Mouse (Mus musculus): ENCODE results near the gene Cacna1a. TPM values are rescaled to one million over a fixed set of nuclear protein-coding genes. Genes with fewer than 3 reads are reported as not detected.

Cacna1a gene
- polyA plus RNA-seq (2012), result 50.9 and 74.9 TPM in 2 replicates

DNA sequence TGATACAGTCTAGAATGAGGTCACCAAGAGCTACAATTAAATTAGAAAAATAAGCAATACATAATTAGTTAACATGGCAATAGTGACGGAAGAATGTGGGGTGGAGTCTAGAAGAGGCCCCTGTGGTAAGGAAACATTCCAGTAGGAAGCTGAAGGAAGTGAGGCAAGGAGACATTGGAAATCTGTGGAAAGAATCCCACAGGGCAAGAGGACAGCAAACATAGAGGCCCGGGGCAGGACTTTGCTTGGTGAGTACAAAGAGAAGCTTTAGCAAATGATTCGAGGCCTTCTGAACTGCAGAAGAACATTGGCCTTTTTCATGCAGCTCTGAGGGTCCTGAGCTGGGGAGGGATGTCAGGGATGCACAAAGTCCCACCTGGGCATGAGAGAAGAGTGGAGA, at the start of gene Cacna1a:
TSS of gene Cacna1a (plus strand) at position 166 of the 400 bp plus-strand sequence.
- no peak for TF ChIP-seq GATA1 (IDR thresholded peaks at IDR 0.05; ENCODE audit: low read length)

DNA sequence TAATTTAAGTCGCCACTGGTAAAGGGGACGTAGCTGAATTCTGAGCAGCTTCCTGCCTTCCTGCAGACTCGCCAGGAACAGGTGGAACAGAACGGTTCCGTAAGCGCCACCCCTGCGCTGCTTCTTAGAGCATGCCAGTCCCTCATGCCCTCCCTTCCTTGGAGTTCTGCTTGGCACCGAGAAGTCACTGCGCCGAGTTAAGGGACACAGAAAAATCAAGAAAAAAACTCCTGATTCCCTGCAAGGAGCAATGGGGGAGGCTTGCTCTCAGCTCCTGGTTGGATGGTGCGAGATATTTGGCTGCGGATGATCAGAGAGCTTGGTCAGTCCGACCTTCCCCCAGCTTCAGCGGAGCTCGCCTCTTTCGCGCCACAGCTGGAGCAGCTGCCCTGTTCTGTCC, 49.7 kb upstream of the Cacna1a start:
- no peak for TF ChIP-seq GATA1 (IDR thresholded peaks at IDR 0.05; ENCODE audit: low read length)

- no peak for TF ChIP-seq GATA1 (IDR thresholded peaks at IDR 0.05; ENCODE audit: low read length)
Measured at GRCm38 (mm10) chr8:84339320-84339719, 48.9 kb upstream of the Cacna1a start.

GRCm38 (mm10) chr8:84339867-84340266, 48.4 kb upstream of the Cacna1a start:
- TF ChIP-seq GATA1 (IDR thresholded peaks at IDR 0.05; ENCODE audit: low read length), result no peak

DNA sequence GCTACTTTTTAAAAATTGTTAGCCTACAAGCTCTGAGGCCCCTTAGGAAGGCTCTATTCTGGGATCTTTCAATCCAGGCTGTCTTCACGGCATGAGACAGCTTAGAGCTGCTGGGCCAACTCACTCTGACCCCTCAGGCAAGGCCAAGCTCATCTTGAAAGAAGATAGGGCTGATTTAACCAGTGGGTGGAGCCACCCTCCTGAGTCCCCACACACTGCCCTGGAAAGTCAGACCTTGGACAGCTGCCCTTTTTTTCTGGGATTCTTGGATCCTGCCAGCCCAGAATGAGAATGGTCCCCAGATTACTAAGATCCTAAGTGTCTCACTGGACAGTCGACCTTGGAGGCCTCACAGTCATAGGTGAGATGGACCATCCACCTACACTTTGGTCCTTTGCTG, 47.6 kb upstream of the Cacna1a start:
- TF ChIP-seq GATA1 (IDR thresholded peaks at IDR 0.05; ENCODE audit: low read length), result no peak

GRCm38 (mm10) chr8:84345493-84345892, 42.7 kb upstream of the Cacna1a start:
- TF ChIP-seq GATA1 (IDR thresholded peaks at IDR 0.05; ENCODE audit: low read length), result no peak

DNA sequence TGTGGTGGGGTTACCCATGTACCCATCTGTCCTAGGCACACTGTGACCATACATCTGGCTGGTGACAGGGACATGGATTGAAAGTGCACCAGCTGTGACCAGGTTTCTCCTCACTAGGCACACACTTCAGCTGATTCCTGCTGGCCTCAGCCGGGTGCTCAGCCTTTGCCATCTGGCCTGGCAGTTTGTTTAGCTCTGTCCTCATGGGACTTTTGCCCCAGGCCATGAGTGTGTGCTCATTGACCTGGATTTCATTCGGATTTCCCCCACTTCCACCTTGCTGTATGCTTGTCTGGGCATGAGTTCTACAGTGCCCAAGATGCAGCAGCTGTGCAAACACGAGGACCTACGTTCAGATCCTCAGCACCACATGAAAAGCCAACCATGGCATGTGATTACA, 41.8 kb upstream of the Cacna1a start:
- TF ChIP-seq GATA1 (IDR thresholded peaks at IDR 0.05; ENCODE audit: low read length), result no peak

- no peak for TF ChIP-seq GATA1 (IDR thresholded peaks at IDR 0.05; ENCODE audit: low read length)
Measured at GRCm38 (mm10) chr8:84349526-84349925, 38.7 kb upstream of the Cacna1a start.

GRCm38 (mm10) chr8:84350960-84351359, 37.3 kb upstream of the Cacna1a start:
- TF ChIP-seq GATA1 (IDR thresholded peaks at IDR 0.05; ENCODE audit: low read length), result no peak

DNA sequence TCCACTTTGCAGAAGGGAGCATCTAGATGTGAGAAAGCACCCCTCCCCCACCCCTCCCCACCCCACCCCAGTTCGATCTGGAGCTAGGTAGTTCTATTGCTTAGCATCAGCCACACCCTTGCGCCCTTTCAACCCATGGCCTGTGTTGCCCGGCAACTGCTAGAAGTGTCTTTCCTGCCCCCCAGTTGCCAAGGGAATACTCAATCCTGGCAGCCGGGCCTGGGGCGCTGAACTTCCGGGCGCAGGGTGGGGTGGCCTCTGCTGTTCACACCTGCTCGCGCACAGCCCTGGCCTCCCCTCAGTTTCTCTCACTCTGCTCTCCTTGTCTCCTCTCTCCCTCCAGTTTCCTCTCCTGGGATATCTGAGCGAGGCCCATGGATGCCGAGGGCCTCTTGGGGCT, 31.8 kb upstream of the Cacna1a start:
- no peak for TF ChIP-seq GATA1 (IDR thresholded peaks at IDR 0.05; ENCODE audit: low read length)

GRCm38 (mm10) chr8:84357631-84358371, 30.4 kb upstream of the Cacna1a start:
- no peak for TF ChIP-seq GATA1 (IDR thresholded peaks at IDR 0.05; ENCODE audit: low read length)

DNA sequence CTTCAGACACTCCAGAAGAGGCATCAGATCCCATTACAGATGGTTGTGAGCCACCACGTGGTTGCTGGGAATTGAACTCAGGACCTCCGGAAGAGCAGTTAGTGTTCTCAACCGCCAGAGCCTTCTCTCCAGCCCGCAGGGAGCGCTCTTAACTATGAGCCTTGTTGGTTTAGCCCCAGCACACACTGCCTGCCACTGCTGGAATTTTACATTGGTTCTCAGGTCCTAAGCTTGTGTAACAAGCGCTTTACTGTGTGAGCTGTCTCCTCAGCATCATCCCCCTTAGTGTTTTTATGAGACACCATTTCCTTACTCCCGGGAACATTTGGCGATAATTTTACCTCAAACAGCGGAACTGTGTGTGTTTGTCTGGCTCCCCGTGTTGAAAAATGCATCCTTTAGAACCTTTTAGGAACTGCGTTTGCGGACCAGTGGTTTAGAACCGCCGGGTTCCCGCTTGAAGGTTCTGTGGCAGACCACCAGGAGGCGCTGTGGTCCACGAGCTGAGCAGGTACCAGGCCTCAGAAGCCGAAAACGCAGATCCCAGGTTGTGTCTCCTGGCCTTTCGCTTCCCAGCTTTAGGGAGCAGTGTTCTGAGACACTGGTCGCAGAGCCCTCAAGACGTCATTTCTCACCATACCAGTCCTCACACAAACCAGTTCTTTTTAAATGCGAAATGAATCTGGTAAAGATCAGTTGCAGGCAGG, 24.7 kb upstream of the Cacna1a start:
- no peak for TF ChIP-seq GATA1 (IDR thresholded peaks at IDR 0.05; ENCODE audit: low read length)

DNA sequence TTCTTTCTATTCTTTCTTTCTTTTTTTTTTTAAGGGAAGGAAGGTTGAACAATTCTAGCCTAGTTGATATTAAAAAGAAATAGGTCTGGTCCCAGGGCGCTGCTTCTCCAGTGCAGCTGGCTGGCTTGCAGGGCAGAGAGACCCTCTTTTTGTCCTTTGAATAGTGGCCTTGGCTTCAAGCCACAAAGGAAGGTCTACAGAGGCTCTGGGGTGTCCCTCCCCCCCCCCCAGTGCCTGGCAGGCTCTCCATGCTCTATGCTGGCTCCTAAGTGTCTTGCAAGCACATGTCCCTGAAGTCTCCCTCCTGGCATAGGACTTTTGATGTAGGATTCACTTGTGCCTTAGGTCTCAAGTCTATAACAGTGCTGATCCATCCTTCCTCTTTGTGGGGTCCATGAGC, 23.0 kb upstream of the Cacna1a start:
- TF ChIP-seq GATA1 (IDR thresholded peaks at IDR 0.05; ENCODE audit: low read length), result no peak

GRCm38 (mm10) chr8:84370972-84371371, 17.3 kb upstream of the Cacna1a start:
- TF ChIP-seq GATA1 (IDR thresholded peaks at IDR 0.05; ENCODE audit: low read length), result no peak

DNA sequence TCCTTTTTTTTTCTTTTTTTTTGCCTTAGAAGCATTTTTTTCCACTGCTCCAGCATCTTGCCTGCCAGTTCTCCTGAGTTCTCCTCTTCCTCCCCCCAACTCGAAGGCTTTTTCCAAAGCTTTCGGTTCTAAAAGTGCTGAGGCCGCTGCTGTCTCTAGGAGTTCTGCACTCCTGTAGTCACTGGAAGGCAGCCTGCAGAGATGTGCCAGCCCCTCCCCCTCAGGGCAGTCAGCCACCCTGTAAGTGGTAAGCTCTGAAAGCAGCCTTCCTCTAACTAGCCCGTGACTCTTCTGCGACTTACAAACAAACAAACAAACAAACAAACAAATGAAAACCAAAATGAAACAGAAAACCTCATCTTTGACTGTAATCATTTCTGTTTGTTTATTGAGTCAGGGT, 13.2 kb upstream of the Cacna1a start:
- TF ChIP-seq GATA1 (IDR thresholded peaks at IDR 0.05; ENCODE audit: low read length), result no peak

- no peak for TF ChIP-seq GATA1 (IDR thresholded peaks at IDR 0.05; ENCODE audit: low read length)
Measured at GRCm38 (mm10) chr8:84375803-84376202, 12.4 kb upstream of the Cacna1a start.

DNA sequence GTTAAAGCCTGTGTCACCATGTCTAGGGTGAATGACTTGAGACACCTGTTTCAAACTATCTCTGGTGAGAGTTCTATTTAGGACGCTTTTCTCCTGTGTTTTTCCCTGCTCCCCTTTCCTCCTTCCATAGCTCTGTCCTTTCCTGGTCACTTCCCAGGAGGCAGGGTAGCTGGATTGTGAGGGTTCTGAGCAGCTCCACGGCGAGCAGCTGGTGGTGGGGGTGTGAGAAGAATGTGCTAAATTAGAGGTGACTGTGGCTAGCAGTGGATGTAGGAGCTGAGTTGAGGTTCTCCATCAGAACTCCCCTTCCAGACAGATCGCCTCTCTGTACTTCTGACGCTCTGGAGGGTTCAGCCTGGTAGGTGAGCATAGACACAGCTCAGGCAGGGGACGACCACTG, 11.7 kb upstream of the Cacna1a start:
- no peak for TF ChIP-seq GATA1 (IDR thresholded peaks at IDR 0.05; ENCODE audit: low read length)
